Mouse (Mus musculus) adipose tissue, adult 10 weeks (tissue): ENCODE measurements around the gene Olfr55. TPM values are rescaled to one million over a fixed set of nuclear protein-coding genes. Genes with fewer than 3 reads are reported as not detected.

ENCODE experiments used
- polyA plus RNA-seq: library from polyadenylated mRNA; stranded (reverse); fragments of 350-450 nt; fragmentation: Illumina TruSeq; extraction: RNeasy Lipid Tissue Mini Kit (QIAGEN cat#74804); gene quantifications from one replicate; pipeline ENCODE4 v1.2.3, GENCODE M21; 2014; ENCODE audit warnings: low read depth, low replicate concordance

Olfr55 gene
- polyA plus RNA-seq = not detected

DNA sequence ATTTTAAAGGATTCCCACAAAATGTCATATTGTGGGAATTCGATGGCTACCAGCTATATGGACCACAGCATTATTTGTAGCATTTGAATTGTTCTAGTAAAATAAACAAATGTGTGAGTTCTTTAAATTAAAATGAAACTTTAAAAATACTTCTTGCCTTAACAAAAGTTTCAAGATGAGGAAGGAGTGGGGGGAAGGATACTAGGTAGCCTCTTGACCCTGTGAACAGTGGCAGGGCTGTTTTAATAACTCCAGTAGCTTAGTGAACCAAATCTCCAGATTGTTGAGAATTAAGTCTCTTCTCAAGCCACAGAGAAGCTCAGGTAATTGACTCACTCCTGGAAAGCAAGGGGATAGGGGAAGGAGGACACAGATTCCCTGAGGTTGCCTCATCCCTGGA is at the start of gene Olfr55:
Gene Olfr55 (plus strand): TSS at position 301 of the 400 bp plus-strand sequence.

DNA sequence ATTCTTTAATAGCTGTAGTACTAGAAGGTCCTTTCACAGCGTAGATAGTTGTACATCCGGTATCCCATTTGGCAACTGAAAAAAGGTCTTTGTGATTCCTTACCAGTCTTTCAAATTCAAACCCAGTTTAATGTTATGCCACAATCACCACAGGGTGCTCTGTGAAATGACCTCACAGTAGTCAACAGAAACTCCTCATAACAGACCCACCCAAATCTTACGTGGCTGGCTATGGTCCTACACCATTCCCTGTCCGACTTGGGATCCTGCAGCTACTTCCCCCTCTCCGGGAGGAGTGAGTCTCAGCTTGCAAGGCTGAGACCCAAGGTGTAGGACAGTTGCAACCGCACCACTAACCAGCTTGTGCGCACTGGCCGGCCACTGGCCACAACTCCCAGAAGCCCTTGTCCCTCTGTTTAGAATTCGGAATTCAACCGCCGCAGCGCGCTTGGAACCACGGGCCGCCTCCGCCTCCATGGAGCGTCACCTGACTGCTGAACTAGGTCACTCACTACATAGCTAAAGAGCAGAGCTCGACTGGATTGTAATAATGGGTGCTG is 28.9 kb upstream of the Olfr55 start, which contains the start of gene Morc2b:
Gene Morc2b (minus strand): TSS at position 423 of the 560 bp plus-strand sequence.

DNA sequence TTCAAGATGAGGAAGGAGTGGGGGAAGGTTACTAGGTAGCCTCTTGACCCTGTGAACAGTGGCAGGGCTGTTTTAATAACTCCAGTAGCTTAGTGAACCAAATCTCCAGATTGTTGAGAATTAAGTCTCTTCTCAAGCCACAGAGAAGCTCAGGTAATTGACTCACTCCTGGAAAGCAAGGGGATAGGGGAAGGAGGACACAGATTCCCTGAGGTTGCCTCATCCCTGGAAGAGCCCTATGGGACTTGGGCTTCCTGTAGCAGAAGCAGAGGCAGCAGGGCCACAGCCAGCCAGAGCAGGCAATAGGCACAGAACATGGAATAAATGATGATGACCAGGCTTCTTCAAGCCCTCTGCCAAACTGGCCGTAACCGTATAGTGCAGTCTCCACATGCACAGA is 22.8 kb downstream of the Olfr55 start, which contains the start of gene Olfr239:
Gene Olfr239 (plus strand): TSS at position 301 of the 400 bp plus-strand sequence.

DNA sequence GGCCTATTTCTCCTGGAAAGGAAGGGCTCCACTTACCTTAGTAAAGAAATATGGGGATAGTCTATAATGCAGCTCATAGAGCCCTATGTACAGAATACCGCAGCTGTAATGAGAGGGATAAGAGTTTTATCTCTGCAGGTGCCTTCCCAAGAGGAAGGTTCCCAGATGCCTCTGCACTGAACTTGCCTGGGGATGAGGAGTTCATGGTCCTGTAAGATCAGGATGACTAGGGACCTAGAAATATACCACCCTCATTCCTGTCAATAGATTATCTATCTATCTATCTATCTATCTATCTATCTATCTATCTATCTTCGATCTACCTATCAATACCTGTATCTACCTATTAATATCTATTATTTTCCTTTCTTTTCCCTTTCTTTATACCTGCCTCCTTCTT is 53.3 kb downstream of the Olfr55 start, which contains the start of gene Olfr1564:
Gene Olfr1564 (minus strand): TSS at position 101 of the 400 bp plus-strand sequence.

Other genes starting within 250 kb of the Olfr55 start
- gene Cyp4f13, start 221.0 kb upstream of the Olfr55 start, polyA plus RNA-seq = 50.7 TPM
- 6.4 TPM for gene Zfp472, start 202.6 kb upstream of the Olfr55 start, polyA plus RNA-seq
- 8.5 TPM for gene Zfp952, start 175.3 kb upstream of the Olfr55 start, polyA plus RNA-seq
- 5.9 TPM for gene Zfp763, start 135.0 kb upstream of the Olfr55 start, polyA plus RNA-seq
- gene 4921501E09Rik, start 100.4 kb upstream of the Olfr55 start, polyA plus RNA-seq = 0.41 TPM
- 5.3 TPM for gene Zfp563, start 79.1 kb upstream of the Olfr55 start, polyA plus RNA-seq
- 2.6 TPM for gene Morc2b, start 28.8 kb upstream of the Olfr55 start, polyA plus RNA-seq
- gene Olfr239, start 22.9 kb downstream of the Olfr55 start, polyA plus RNA-seq = not detected
- not detected for gene Olfr1564, start 53.2 kb downstream of the Olfr55 start, polyA plus RNA-seq
- gene Zfp955a, start 86.7 kb downstream of the Olfr55 start, polyA plus RNA-seq = 8.2 TPM
- gene Olfr63, start 96.2 kb downstream of the Olfr55 start, polyA plus RNA-seq = not detected
- 5.1 TPM for gene Zfp955b, start 121.1 kb downstream of the Olfr55 start, polyA plus RNA-seq
- 4.9 TPM for gene Zfp81, start 190.4 kb downstream of the Olfr55 start, polyA plus RNA-seq
- 6.5 TPM for gene Zfp101, start 226.2 kb downstream of the Olfr55 start, polyA plus RNA-seq